Mouse (Mus musculus) brain, adult 10 weeks (tissue): Measurements from ENCODE around the gene Olfr156. TPM values are rescaled to one million over a fixed set of nuclear protein-coding genes. Genes with fewer than 3 reads are reported as not detected.

Experiments
- polyA plus RNA-seq: library from polyadenylated mRNA; stranded (reverse); fragments of 350-450 nt; fragmentation: Illumina TruSeq; extraction: RNeasy Lipid Tissue Mini Kit (QIAGEN cat#74804); gene quantifications from one replicate; pipeline ENCODE4 v1.2.3, GENCODE M21; 2015; ENCODE audit warnings: low read depth, low replicate concordance

The Olfr156 gene
- not detected for polyA plus RNA-seq

DNA sequence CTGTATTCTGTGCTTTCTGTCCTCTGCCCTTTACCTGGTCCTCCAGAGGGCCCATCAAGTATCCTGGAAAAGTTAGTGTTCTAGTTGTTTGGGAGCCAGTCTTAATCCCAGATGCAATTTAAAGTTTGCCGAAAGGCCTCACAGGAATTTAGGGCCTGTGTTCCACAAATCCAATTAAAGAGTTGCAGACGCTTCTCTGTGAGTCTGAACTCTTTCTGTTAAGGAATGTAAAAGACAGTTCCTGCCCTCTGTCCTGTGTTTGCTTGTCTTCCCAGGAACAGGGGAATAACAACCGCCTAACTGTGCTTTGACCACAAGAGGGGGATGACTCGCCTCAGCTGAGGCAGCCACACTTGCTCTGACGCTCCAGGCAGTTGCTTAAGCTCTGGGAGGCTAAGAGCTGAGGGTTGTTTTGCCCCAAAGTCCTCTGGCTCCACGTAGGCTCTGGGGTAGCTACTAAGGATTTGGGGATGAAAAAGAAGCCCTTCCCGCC, at the start of gene Olfr156:
Gene Olfr156 (minus strand): TSS at position 51 of the 493 bp plus-strand sequence.

DNA sequence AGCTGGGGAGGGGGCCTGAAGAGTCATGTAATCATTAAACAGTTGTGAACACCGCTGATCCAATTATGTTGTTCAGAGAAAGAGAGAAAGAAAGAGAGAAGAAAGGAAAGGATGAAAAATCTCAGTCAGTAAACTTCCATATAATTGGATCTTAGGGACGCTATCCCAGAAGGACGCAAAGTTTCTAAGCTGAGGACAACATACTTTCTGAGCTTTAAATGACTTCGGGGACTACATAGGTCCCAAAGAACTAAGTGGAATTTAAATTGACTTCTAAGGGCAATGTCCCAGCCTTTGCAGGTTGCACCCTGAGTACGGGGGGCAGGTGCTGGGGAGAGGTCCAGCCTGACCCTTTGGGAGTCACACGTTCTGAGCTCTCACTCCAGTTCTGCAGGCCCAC, 27.6 kb upstream of the Olfr156 start, which contains the start of gene Olfr155:
Gene Olfr155 (plus strand): TSS at position 301 of the 400 bp plus-strand sequence.

DNA sequence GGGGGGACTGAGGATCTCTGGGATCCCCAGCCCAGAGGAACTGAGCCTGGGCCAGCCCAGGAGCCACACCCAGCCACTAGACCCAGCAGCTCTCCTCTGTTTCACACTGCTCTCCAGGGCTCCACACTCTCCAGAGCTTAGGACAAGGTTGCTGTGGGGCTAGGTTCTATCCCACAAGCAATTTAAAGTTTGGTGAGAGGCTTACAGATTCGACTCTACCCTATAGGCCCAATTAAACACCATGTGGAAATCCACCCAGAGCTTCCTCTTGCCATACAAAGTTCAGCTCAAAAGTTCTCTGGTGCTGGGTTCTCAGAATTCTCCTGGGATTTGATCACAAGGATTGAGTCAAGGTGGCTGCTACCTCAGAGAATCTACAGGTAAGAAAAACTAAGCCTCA, 16.4 kb upstream of the Olfr156 start, which contains the start of gene Olfr157:
Gene Olfr157 (minus strand): TSS at position 101 of the 400 bp plus-strand sequence.

DNA sequence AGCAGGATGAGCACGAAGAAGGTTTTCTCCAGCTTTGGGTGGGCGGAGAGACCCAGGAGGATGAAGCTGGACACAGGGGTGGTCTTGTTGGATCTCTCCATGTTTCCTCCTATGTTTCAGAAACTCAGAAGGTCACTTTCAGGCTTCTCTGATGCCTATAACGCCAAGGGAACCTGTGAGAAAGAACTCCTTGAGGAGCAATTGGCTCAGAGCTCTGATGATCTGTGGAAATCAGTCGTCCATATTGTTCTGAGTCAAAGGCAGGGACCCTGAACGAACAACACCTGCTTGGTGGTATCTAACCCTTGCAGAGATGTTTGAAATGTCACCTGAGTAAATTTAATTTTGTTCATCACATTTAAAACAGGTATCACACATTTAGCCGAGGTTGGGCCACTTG, 52.8 kb downstream of the Olfr156 start, which contains the start of gene Olfr159:
Gene Olfr159 (minus strand): TSS at position 101 of the 400 bp plus-strand sequence.

Other genes starting within 250 kb of the Olfr156 start
- 28.2 TPM for gene Rgp1, start 245.2 kb downstream of the Olfr156 start, polyA plus RNA-seq
- gene Gba2, start 245.0 kb downstream of the Olfr156 start, polyA plus RNA-seq = 61.8 TPM
- gene Msmp, start 239.4 kb downstream of the Olfr156 start, polyA plus RNA-seq = not detected
- 48.5 TPM for gene Npr2, start 192.0 kb downstream of the Olfr156 start, polyA plus RNA-seq
- gene Spag8, start 170.3 kb downstream of the Olfr156 start, polyA plus RNA-seq = 1.5 TPM
- gene Hint2, start 167.4 kb downstream of the Olfr156 start, polyA plus RNA-seq = 69.8 TPM
- gene Tmem8b, start 154.9 kb downstream of the Olfr156 start, polyA plus RNA-seq = 40.7 TPM
- 1.6 TPM for gene Fam221b, start 154.8 kb downstream of the Olfr156 start, polyA plus RNA-seq
- gene Olfr70, start 123.1 kb downstream of the Olfr156 start, polyA plus RNA-seq = not detected
- gene Olfr71, start 113.6 kb downstream of the Olfr156 start, polyA plus RNA-seq = not detected
- 2.0 TPM for gene Hrct1, start 96.7 kb downstream of the Olfr156 start, polyA plus RNA-seq
- gene Spaar, start 93.9 kb downstream of the Olfr156 start, polyA plus RNA-seq = 1.3 TPM
- not detected for gene Olfr159, start 52.9 kb downstream of the Olfr156 start, polyA plus RNA-seq
- not detected for gene Olfr157, start 16.3 kb upstream of the Olfr156 start, polyA plus RNA-seq
- gene Olfr155, start 27.7 kb upstream of the Olfr156 start, polyA plus RNA-seq = not detected
- gene Reck, start 51.6 kb upstream of the Olfr156 start, polyA plus RNA-seq = 5.6 TPM
- gene Glipr2, start 133.5 kb upstream of the Olfr156 start, polyA plus RNA-seq = 4.0 TPM
- not detected for gene Ccin, start 159.6 kb upstream of the Olfr156 start, polyA plus RNA-seq
- gene Clta, start 180.6 kb upstream of the Olfr156 start, polyA plus RNA-seq = 398 TPM